Mouse (Mus musculus) stomach, embryonic 16.5 days (tissue): ENCODE data around the gene Tmem234. TPM values are rescaled to one million over a fixed set of nuclear protein-coding genes. Genes with fewer than 3 reads are reported as not detected.

Experiments used
- ATAC-seq: fragments of 200-750 bp; cut with Nextera tagmentation; 2 replicates; pipeline ENCODE4 v1.8.0; 2017; ENCODE audit warnings: moderate number of reproducible peaks, moderate TSS enrichment; ENCODE audit not compliant: insufficient read depth, low FRiP score
- H3K27ac ChIP-seq: fragments of 300-500 bp; sonication (generic); 2 replicates; pipeline ENCODE4 v1.5.1; 2014; ENCODE audit warnings: low read length
- H3K27me3 ChIP-seq: fragments of 300-500 bp; sonication (generic); 2 replicates; pipeline ENCODE4 v1.6.1; 2014; ENCODE audit warnings: low read length, control low read depth, mixed read lengths; ENCODE audit not compliant: control insufficient read depth, insufficient read depth
- H3K36me3 ChIP-seq: fragments of 300-500 bp; sonication (generic); 2 replicates; pipeline ENCODE4 v1.6.1; 2014; ENCODE audit warnings: low read length; ENCODE audit not compliant: control insufficient read depth, insufficient read depth
- H3K4me1 ChIP-seq: fragments of 300-500 bp; sonication (generic); 2 replicates; pipeline ENCODE4 v1.6.1; 2014; ENCODE audit warnings: low read length, control low read depth, mixed read lengths; ENCODE audit not compliant: control insufficient read depth, insufficient read depth
- H3K4me2 ChIP-seq: fragments of 300-500 bp; sonication (generic); 2 replicates; pipeline ENCODE4 v1.6.1; 2014; ENCODE audit warnings: low read depth, low read length, mixed read lengths
- H3K4me3 ChIP-seq: fragments of 300-500 bp; sonication (generic); replicated peaks from 2 replicates; pipeline ENCODE4 v1.5.1; 2014; ENCODE audit warnings: mild to moderate bottlenecking, low read length
- H3K9ac ChIP-seq: fragments of 300-500 bp; sonication (generic); 2 replicates; pipeline ENCODE4 v1.6.1; 2014; ENCODE audit warnings: low read length
- H3K9me3 ChIP-seq: fragments of 300-500 bp; sonication (generic); replicated peaks from 2 replicates; pipeline ENCODE4 v1.6.1; 2016; ENCODE audit warnings: low read length, control low read depth; ENCODE audit not compliant: control insufficient read depth
- WGBS: fragments of 180-500 bp; shearing (Covaris S2); extraction: QIAGEN DNeasy Blood & Tissue Kit; methylation state at CpG from one replicate; pipeline ENCODE4 v1.1.7; 2014; 5-methylcytosine and 5-hydroxymethylcytosine counted together
- polyA plus RNA-seq: library from polyadenylated mRNA; unstranded; fragments of >200 nt; fragmentation: Nextera tagmentation; extraction: Ambion mirVana; gene quantifications from 2 replicates; pipeline ENCODE4 v1.2.1, GENCODE M21; 2015

Tmem234 gene
- polyA plus RNA-seq, 1 experiment from 2014 or later = 181 TPM

- H3K4me2 ChIP-seq = no peak overlapping the region
- ATAC-seq = no peak
- H3K4me3 ChIP-seq = no peak overlapping the region
- H3K27me3 ChIP-seq = no peaks in the 10 kb centered on the region
- no peaks in the 10 kb centered on the region for H3K9me3 ChIP-seq
- H3K27ac ChIP-seq = no peak overlapping the region
- WGBS = 73% methylated on average over 4 of the region's 4 CpGs
- peaks cover 20% of the 10 kb centered on the region for H3K36me3 ChIP-seq
- no peak overlapping the region for H3K9ac ChIP-seq
- no peaks in the 10 kb centered on the region for H3K4me1 ChIP-seq
These were observed 11.6 kb upstream of the Tmem234 start for GRCm38 (mm10) chr4:129588865-129589264.

DNA sequence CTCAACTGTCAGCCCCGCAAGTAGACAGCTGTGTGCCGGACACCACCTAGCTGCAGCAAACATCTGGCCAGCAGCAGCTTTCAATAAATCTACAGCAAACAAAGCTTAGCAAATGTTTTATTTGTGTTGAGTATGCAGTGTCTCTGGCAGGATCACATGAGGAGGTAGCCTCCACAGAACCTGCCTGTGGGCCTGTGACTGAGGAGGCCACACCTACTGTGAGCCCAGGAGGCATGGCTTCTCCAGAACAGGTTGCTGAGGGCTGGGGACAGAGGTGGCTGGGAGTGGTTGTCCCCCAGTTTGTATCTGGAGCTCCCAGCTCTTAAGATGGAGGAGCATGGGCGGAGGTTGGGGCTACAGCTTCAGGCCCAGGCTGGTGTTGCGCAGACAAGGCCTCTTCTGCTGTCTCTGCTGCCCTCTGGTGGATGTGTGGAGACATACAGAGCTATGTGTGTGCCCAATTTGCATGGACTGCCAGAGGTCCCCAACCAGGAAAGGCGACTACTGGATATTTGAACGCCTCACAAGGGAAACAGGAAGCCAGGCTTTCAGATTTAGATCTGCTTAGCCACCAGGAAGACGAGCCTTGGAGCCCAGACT lies 8.1 kb downstream of the Tmem234 start:
- Histone ChIP-seq H3K4me1 (peaks cover 4% of the 10 kb centered on the region; the same call in 1 of the 2 replicates), H3K9ac (peak overlapping the region; percentile 42; the same call in 1 of the 2 replicates), H3K4me3 (no peak overlapping the region), H3K36me3 (peaks cover 31% of the 10 kb centered on the region), H3K9me3 (no peaks in the 10 kb centered on the region), H3K27ac (no peak overlapping the region), H3K27me3 (no peaks in the 10 kb centered on the region), H3K4me2 (no peak overlapping the region)
- ATAC-seq = peak; percentile 87
- WGBS = 35% methylated on average over 7 of the region's 7 CpGs

DNA sequence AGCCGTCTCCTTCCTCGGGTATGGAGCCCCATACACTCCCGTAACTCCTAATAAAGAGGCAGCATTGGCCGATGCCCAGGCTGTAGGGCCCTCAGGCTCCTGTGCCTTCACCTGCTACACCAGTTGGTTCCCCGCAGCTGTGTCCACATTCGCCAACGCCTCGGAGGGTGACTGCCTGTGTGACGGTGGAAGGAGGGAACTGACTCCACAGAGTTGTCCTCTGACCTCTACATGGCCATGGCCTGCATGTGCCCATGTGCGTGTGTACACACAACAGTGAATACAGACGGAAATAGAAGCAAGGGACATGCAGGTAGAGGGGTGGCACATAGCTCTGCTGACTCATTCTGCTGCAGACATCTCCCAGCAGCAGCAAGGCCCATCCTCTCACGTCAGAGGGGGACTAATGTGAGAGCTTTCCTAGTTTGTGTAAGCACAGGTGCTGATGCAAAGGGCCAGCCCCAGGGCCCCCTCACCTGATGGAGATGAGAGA lies 8.7 kb downstream of the Tmem234 start:
- Histone ChIP-seq H3K9ac (no peak overlapping the region), H3K27me3 (no peaks in the 10 kb centered on the region), H3K27ac (no peak overlapping the region; the same call in 1 of the 2 replicates), H3K36me3 (peaks cover 29% of the 10 kb centered on the region), H3K4me2 (no peak overlapping the region), H3K4me3 (no peak overlapping the region), H3K4me1 (peaks cover 4% of the 10 kb centered on the region; the same call in 1 of the 2 replicates), H3K9me3 (no peaks in the 10 kb centered on the region)
- ATAC-seq = 0 out of 2 replicates have a peak, but pooled peaks have one; percentile 5
- 78% methylated on average over 12 of the region's 12 CpGs for WGBS

- Histone ChIP-seq H3K4me2 (no peak overlapping the region), H3K9me3 (no peaks in the 10 kb centered on the region), H3K4me3 (no peak overlapping the region), H3K27me3 (no peaks in the 10 kb centered on the region), H3K27ac (no peak overlapping the region), H3K9ac (no peak overlapping the region; the same call in 1 of the 2 replicates), H3K36me3 (peaks cover 21% of the 10 kb centered on the region), H3K4me1 (peaks cover 4% of the 10 kb centered on the region; the same call in 1 of the 2 replicates)
- ATAC-seq = no peak
- 79% methylated on average over 4 of the region's 4 CpGs for WGBS
These were observed 9.6 kb downstream of the Tmem234 start for GRCm38 (mm10) chr4:129610026-129610425.

- no peak overlapping the region for H3K9ac ChIP-seq
- no peaks in the 10 kb centered on the region for H3K9me3 ChIP-seq
- no peak for ATAC-seq
- H3K27me3 ChIP-seq = no peaks in the 10 kb centered on the region
- no peak overlapping the region for H3K4me2 ChIP-seq
- 62% methylated on average over 4 of the region's 4 CpGs for WGBS
- peaks cover 4% of the 10 kb centered on the region; the same call in 1 of the 2 replicates for H3K4me1 ChIP-seq
- no peak overlapping the region for H3K27ac ChIP-seq
- H3K4me3 ChIP-seq = no peak overlapping the region
- H3K36me3 ChIP-seq = peaks cover 18% of the 10 kb centered on the region
These were observed 10.0 kb downstream of the Tmem234 start for GRCm38 (mm10) chr4:129610472-129610871.

DNA sequence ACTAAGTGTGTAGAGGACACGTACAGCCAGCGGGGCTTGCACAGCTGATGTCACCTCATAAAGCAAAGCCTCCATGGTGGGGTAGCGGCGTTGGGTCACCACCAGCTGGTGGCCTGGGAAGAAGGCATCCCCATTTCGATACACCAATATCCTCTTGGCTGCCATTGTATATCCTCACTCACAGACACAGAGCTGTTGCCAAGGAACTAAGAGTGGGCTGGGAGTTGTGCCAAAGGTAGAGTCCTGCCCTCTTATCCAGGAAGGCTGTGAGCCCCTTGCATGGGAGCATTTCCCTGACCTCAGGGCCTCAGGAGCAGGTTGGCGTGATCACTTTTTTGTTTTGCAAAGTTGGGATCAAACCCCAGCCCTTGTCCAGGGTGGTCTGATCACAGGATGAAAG lies 13.6 kb downstream of the Tmem234 start, which contains the start of gene Dcdc2b:
Dcdc2b (minus strand) TSS at position 165 of the 400 bp plus-strand sequence.
- H3K9me3 ChIP-seq = no peaks in the 10 kb centered on the region
- H3K4me2 ChIP-seq = no peak within 1 kb of the TSS
- peaks cover 9% of the 10 kb centered on the region; the same call in 1 of the 2 replicates for H3K36me3 ChIP-seq
- H3K4me3 ChIP-seq = no peak within 1 kb of the TSS
- WGBS = 77% methylated on average over 6 of the region's 6 CpGs
- H3K9ac ChIP-seq = no peak within 1 kb of the TSS; the same call in 1 of the 2 replicates
- peaks cover 7% of the 10 kb centered on the region for H3K4me1 ChIP-seq
- ATAC-seq = no peak
- no peaks in the 10 kb centered on the region for H3K27me3 ChIP-seq
- H3K27ac ChIP-seq = no peak within 1 kb of the TSS

- H3K27ac ChIP-seq = no peak overlapping the region
- ATAC-seq = no peak
- 0 out of 2 replicates have a peak, but pooled peaks cover 4% of the 10 kb centered on the region for H3K36me3 ChIP-seq
- no peaks in the 10 kb centered on the region for H3K9me3 ChIP-seq
- peaks cover 10% of the 10 kb centered on the region for H3K4me1 ChIP-seq
- no peak overlapping the region for H3K4me2 ChIP-seq
- 88% methylated on average over 9 of the region's 9 CpGs for WGBS
- H3K4me3 ChIP-seq = no peak overlapping the region
- no peaks in the 10 kb centered on the region for H3K27me3 ChIP-seq
- H3K9ac ChIP-seq = no peak overlapping the region
These were observed 15.4 kb downstream of the Tmem234 start for GRCm38 (mm10) chr4:129615801-129616290.

DNA sequence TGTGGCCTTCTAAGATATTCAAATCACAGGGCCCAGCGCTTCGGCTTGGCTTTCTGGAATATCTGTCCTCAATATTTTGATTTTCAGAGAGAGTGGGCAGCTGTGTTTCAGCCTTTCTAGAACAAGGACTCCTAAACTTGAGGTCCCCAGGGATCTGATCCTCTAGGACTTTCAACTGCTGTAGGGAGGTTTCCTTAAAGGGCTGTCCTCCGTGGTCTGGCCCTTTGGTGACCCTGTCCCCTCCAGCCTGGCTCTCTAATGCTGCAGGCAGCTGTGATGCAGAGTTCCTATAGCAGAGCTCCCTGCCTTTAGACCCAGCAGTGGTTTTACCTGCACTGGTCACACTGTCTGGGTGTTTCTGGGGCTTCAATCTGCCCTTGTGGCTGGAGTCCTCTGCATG lies 16.2 kb downstream of the Tmem234 start:
- H3K27ac ChIP-seq = no peak overlapping the region
- H3K4me1 ChIP-seq = peaks cover 10% of the 10 kb centered on the region
- no peaks in the 10 kb centered on the region for H3K9me3 ChIP-seq
- H3K4me2 ChIP-seq = no peak overlapping the region
- WGBS = 92% methylated on average over 3 of the region's 3 CpGs
- no peak for ATAC-seq
- H3K4me3 ChIP-seq = no peak overlapping the region
- H3K27me3 ChIP-seq = no peaks in the 10 kb centered on the region
- no peak overlapping the region for H3K9ac ChIP-seq
- H3K36me3 ChIP-seq = 0 out of 2 replicates have a peak, but pooled peaks cover 4% of the 10 kb centered on the region

DNA sequence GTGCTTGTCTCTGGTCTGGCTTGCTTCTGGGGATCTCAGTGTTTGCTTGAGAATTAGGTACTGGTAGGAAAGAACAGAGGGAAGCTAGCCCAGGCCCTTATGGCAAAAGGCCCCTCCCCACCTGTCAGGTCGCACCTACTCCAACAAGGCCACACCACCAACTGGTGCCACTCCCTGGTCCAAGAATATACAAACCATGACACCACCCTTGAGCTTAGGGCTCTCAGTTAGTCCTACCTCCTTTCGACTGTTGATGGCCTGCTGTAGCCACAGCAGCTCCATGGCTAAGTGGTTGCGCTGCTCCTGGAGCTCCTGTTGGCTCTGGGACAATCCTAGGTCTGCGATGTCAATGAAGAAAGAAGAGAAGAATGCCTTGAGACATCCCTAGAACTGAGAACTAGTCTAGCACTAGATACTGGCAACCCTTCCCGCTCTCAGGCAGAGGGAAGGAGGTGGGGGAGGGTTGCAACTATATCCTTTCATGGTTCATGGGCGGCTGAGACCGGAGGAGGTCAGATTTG lies 16.7 kb downstream of the Tmem234 start:
- ATAC-seq = no peak
- no peak overlapping the region for H3K4me3 ChIP-seq

More for the DNA sequence above, 16.7 kb downstream of the Tmem234 start:
- Histone ChIP-seq H3K4me2 (no peak overlapping the region), H3K9me3 (no peaks in the 10 kb centered on the region), H3K36me3 (0 out of 2 replicates have a peak, but pooled peaks cover 4% of the 10 kb centered on the region), H3K4me1 (peaks cover 10% of the 10 kb centered on the region), H3K27ac (no peak overlapping the region), H3K27me3 (no peaks in the 10 kb centered on the region), H3K9ac (no peak overlapping the region)
- WGBS = 92% methylated on average over 7 of the region's 7 CpGs
